8 mouse cellular contexts compared by ENCODE assay signal in the genomic region with DNA sequence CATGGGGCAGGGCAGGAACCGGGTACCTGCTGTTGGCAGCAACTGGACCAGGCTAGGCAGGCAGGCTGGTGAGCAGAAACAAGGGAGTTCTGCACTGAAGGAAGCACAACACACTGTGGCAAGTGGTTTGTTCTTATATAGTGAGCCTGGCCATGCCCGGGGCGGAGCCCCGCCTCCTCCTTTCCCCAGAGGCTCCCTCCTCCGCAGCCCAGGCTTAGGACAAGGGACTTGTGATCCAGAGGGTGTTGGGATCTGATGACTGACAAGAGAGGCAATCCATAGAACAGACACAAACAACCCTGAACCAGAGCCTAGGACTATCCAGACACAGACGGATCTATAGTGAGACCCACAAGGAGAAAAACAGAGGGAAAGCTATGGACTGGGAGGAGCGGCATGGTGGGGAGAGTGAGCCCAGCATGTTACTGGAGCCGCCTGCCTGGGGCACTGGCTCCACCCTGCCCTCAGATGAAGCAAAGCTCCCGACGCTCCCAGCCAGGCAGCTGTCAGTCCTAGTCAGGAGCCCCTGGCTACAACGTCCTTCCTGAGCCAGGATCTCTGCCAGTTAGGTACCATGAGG. TPM values are rescaled to one million over a fixed set of nuclear protein-coding genes. Genes with fewer than 3 reads are reported as not detected.
DNase-seq lines count a peak whose midpoint lies in the region; ATAC-seq and TF ChIP-seq lines count a peak whose summit lies in the region.

A gene (minus strand): TSS at position 112 of the 580 bp plus-strand sequence.

- no peaks in the 10 kb centered on the region for H3K36me3 ChIP-seq in kidney, embryonic 16.5 days (ENCODE audit: insufficient read depth, low read length)
- no peaks in the 10 kb centered on the region for H3K36me3 ChIP-seq in intestine, embryonic 14.5 days (ENCODE audit: control insufficient read depth, insufficient read depth, low read length)
- H3K36me3 ChIP-seq in midbrain, embryonic 15.5 days (replicated peaks) = no peaks in the 10 kb centered on the region

- H3K9me3 ChIP-seq in kidney, embryonic 16.5 days (ENCODE audit: low read length) = no peaks in the 10 kb centered on the region
- H3K9me3 ChIP-seq in intestine, embryonic 14.5 days (ENCODE audit: control insufficient read depth, low read length) = no peaks in the 10 kb centered on the region
- no peaks in the 10 kb centered on the region for H3K9me3 ChIP-seq in midbrain, embryonic 15.5 days

- WGBS in kidney, embryonic 16.5 days = 2% methylated on average over 11 of the region's 11 CpGs
- WGBS in bone marrow, adult 2 months = 73% methylated on average over 11 of the region's 11 CpGs
- 3% methylated on average over 11 of the region's 11 CpGs for WGBS in intestine, embryonic 14.5 days
- WGBS in midbrain, embryonic 15.5 days = 2% methylated on average over 11 of the region's 11 CpGs

- TF ChIP-seq POLR2A in bone marrow, adult 2 months (IDR thresholded peaks at IDR 0.05; ENCODE audit: borderline replicate concordance, control insufficient read depth, low read depth, low read length) = no peak

- H3K27ac ChIP-seq in kidney, embryonic 16.5 days (ENCODE audit: low read length) = no peak within 1 kb of the TSS
- no peak within 1 kb of the TSS for H3K27ac ChIP-seq in bone marrow, adult 2 months (ENCODE audit: control insufficient read depth, insufficient read depth, low read depth, low read length, poor library complexity)
- H3K27ac ChIP-seq in intestine, embryonic 14.5 days (ENCODE audit: low read depth) = no peak within 1 kb of the TSS
- H3K27ac ChIP-seq in midbrain, embryonic 15.5 days = no peak within 1 kb of the TSS

- no peak for TF ChIP-seq CTCF in bone marrow, adult 2 months (IDR thresholded peaks at IDR 0.05; ENCODE audit: control insufficient read depth, insufficient read depth, low read length)

- peak within 1 kb of the TSS; percentile 22 for H3K4me3 ChIP-seq in kidney, embryonic 16.5 days (ENCODE audit: low read length)
- H3K4me3 ChIP-seq in bone marrow, adult 2 months (replicated peaks; ENCODE audit: control insufficient read depth, low read depth, low read length) = no peak within 1 kb of the TSS
- peak within 1 kb of the TSS; percentile 19; the same call in 1 of the 2 replicates for H3K4me3 ChIP-seq in intestine, embryonic 14.5 days (ENCODE audit: low read depth, low read length)
- H3K4me3 ChIP-seq in midbrain, embryonic 15.5 days = no peak within 1 kb of the TSS

- ATAC-seq in kidney, embryonic 16.5 days (ENCODE audit: low FRiP score, low TSS enrichment) = peak; percentile 66; the same call in 1 of the 2 replicates
- ATAC-seq in intestine, embryonic 14.5 days (replicated peaks; ENCODE audit: low FRiP score, low TSS enrichment, low read depth) = peak; percentile 45
- ATAC-seq in midbrain, embryonic 15.5 days (replicated peaks) = 0 out of 2 replicates have a peak, but pooled peaks have one; percentile 14

- H3K9ac ChIP-seq in kidney, embryonic 16.5 days (replicated peaks; ENCODE audit: low read length) = peak within 1 kb of the TSS; percentile 49
- peak within 1 kb of the TSS; percentile 40 for H3K9ac ChIP-seq in intestine, embryonic 14.5 days (ENCODE audit: low read length)
- peak within 1 kb of the TSS; percentile 8; the same call in 1 of the 2 replicates for H3K9ac ChIP-seq in midbrain, embryonic 15.5 days

- DNase-seq in kidney, adult 9 months = no peak
- DNase-seq in gastrocnemius, postnatal 4 days (ENCODE audit: low spot score in 2 of 2) = no peak
- peak; percentile 60 for DNase-seq in intestine, embryonic 14.5 days (ENCODE audit: low spot score)
- DNase-seq in spleen, postnatal 4 days (ENCODE audit: low spot score in 2 of 2) = no peak
- no peak for DNase-seq in thymus, postnatal 25 days

- H3K4me1 ChIP-seq in kidney, embryonic 16.5 days (ENCODE audit: insufficient read depth, low read length) = peaks cover 31% of the 10 kb centered on the region
- peaks cover 8% of the 10 kb centered on the region for H3K4me1 ChIP-seq in bone marrow, adult 2 months (ENCODE audit: control insufficient read depth, insufficient read depth, low read length)
- peaks cover 10% of the 10 kb centered on the region for H3K4me1 ChIP-seq in intestine, embryonic 14.5 days (replicated peaks; ENCODE audit: control insufficient read depth, insufficient read depth, low read length)
- peaks cover 9% of the 10 kb centered on the region for H3K4me1 ChIP-seq in midbrain, embryonic 15.5 days

- no peaks in the 10 kb centered on the region for H3K27me3 ChIP-seq in kidney, embryonic 16.5 days (ENCODE audit: insufficient read depth, low read length)
- H3K27me3 ChIP-seq in intestine, embryonic 14.5 days (replicated peaks; ENCODE audit: control insufficient read depth, insufficient read depth, low read length) = no peaks in the 10 kb centered on the region
- H3K27me3 ChIP-seq in midbrain, embryonic 15.5 days (replicated peaks) = 0 out of 2 replicates have a peak, but pooled peaks cover 2% of the 10 kb centered on the region

- H3K4me2 ChIP-seq in kidney, embryonic 16.5 days (replicated peaks; ENCODE audit: low read depth, low read length) = peak within 1 kb of the TSS; percentile 53
- peak within 1 kb of the TSS; percentile 53 for H3K4me2 ChIP-seq in intestine, embryonic 14.5 days (ENCODE audit: low read length)
- H3K4me2 ChIP-seq in midbrain, embryonic 15.5 days = peak within 1 kb of the TSS; percentile 33

RNA-seq across cellular contexts. Expression of the gene that starts here (rescaled TPM):
- 2.9 and 3.3 TPM in 2 replicates for polyA plus RNA-seq in kidney, embryonic 16.5 days (2015; fragmentation: Nextera tagmentation; extraction: Ambion mirVana)
- polyA plus RNA-seq in bone marrow, adult 2 months (2011; ENCODE audit: insufficient read depth, insufficient read length, low replicate concordance, missing spikeins) = 23.3 and 52.9 TPM in 2 replicates
- total RNA-seq in gastrocnemius, postnatal 4 days (2021) = 10 to 100 TPM; 65.5 to 69.4 TPM
- 2.3 and 3.1 TPM in 2 replicates for polyA plus RNA-seq in intestine, embryonic 14.5 days (2014; fragmentation: Nextera tagmentation; extraction: Ambion mirVana)
- 5.9 and 6.9 TPM in 2 replicates for polyA plus RNA-seq in midbrain, embryonic 15.5 days (2015; fragmentation: Nextera tagmentation; extraction: Ambion mirVana)

Comparison
In these comparisons a context has a peak if more than half of its experiments do, and no peak if none do; other contexts are left out.
1. ATAC-seq: peak in every context shown above with its lines; median percentile 66 in kidney, embryonic 16.5 days; 45 in intestine, embryonic 14.5 days; 14 in midbrain, embryonic 15.5 days.
2. H3K4me3 ChIP-seq: peak in kidney, embryonic 16.5 days (single experiment) and intestine, embryonic 14.5 days (single experiment); none in bone marrow, adult 2 months (single experiment) and midbrain, embryonic 15.5 days (single experiment).
3. Peak in every context shown above with its lines, with median percentiles within 50 percentile points of each other: H3K4me2 ChIP-seq and H3K9ac ChIP-seq.